Mouse (Mus musculus) liver, postnatal 0 days (tissue): ENCODE measurements around the gene Tiam1.

ENCODE experiments used
- CTCF ChIP-seq: sonication (generic); IDR thresholded peaks from 2 replicates; pipeline ENCODE4 v1.5.1; 2016; ENCODE audit warnings: antibody characterized with exemption, low read depth
- EP300 ChIP-seq: IDR thresholded peaks from 2 replicates; pipeline ENCODE4 v1.6.1; 2016; ENCODE audit warnings: antibody characterized with exemption, low read depth, mild to moderate bottlenecking

- TF ChIP-seq CTCF (peak; percentile 67), EP300 (no peak)
These were observed 23.6 kb downstream of the Tiam1 start for GRCm38 (mm10) chr16:90119969-90120368.
